Mouse (Mus musculus) CH12.LX (cell line): ENCODE data around the gene Fndc10. TPM values are rescaled to one million over a fixed set of nuclear protein-coding genes. Genes with fewer than 3 reads are reported as not detected.
A peak's percentile ranks its signal among the peaks of the same experiment; 100 is the strongest.
"Not testable (repeated sequence)": the region's sequence is repeated elsewhere in the genome, so short reads cannot be mapped to it uniquely, and the experiment has no call there.

Experiments used
- DNase-seq: peaks from one replicate; pipeline ENCODE4 v3.0.0-alpha.2; 2013; ENCODE audit errors: extremely low read depth
- H3K27ac ChIP-seq: 2 replicates; pipeline ENCODE4 v1.5.1; 2012; ENCODE audit warnings: low read depth, mild to moderate bottlenecking, control low read depth, moderate library complexity; ENCODE audit not compliant: insufficient read depth
- H3K27me3 ChIP-seq: replicated peaks from 2 replicates; pipeline ENCODE3; 2012; ENCODE audit warnings: inconsistent platforms
- H3K36me3 ChIP-seq, 2 experiments: replicated peaks in 1 of 2; 2 replicates each; pipeline versions ENCODE3 to v1.6.1; 2012; ENCODE audit warnings: inconsistent platforms in 1 of 2, low read length in 1 of 2, mild to moderate bottlenecking in 1 of 2, mixed read lengths in 1 of 2, moderate library complexity in 1 of 2; ENCODE audit not compliant: control insufficient read depth in 1 of 2, insufficient read depth in 1 of 2
- H3K4me1 ChIP-seq, 2 experiments: 2 replicates each; pipeline ENCODE4 v1.6.1; 2012; ENCODE audit warnings: inconsistent platforms in 1 of 2, moderate library complexity in 1 of 2; ENCODE audit not compliant: insufficient read depth in 2 of 2, control insufficient read depth in 1 of 2
- H3K4me2 ChIP-seq: 2 replicates; pipeline ENCODE4 v1.6.1; 2012; ENCODE audit warnings: low read depth, mild to moderate bottlenecking, control low read depth; ENCODE audit not compliant: poor library complexity, insufficient read depth, severe bottlenecking
- H3K4me3 ChIP-seq, 3 experiments: fragments of 150-350 bp in 1 of 3; sonication (generic) in 1 of 3; replicated peaks in 1 of 3; 2 replicates each; pipeline versions ENCODE3 to v1.5.1; 2011 to 2012; ENCODE audit warnings: low read depth in 2 of 3, low read length in 2 of 3, mild to moderate bottlenecking in 2 of 3, moderate library complexity in 2 of 3, control low read depth in 1 of 3, improper control_type of control experiment in 1 of 3, inconsistent platforms in 1 of 3, mixed read lengths in 1 of 3; ENCODE audit not compliant: poor library complexity in 1 of 3
- H3K79me2 ChIP-seq: replicated peaks from 2 replicates; pipeline ENCODE4 v1.6.1; 2012; ENCODE audit warnings: mild to moderate bottlenecking, moderate library complexity; ENCODE audit not compliant: control insufficient read depth, poor library complexity, insufficient read depth, severe bottlenecking; ENCODE audit errors: extremely low read depth
- H3K9ac ChIP-seq: 2 replicates; pipeline ENCODE4 v1.6.1; 2012; ENCODE audit warnings: low read depth, mild to moderate bottlenecking, control low read depth, moderate library complexity; ENCODE audit not compliant: insufficient read depth
- H3K9me3 ChIP-seq: replicated peaks from 2 replicates; pipeline ENCODE3; 2012; ENCODE audit warnings: low read length, inconsistent platforms, mixed read lengths
- CHD2 ChIP-seq: IDR thresholded peaks from 2 replicates; pipeline ENCODE4 v1.6.1; 2011; ENCODE audit warnings: low read length, improper control_type of control experiment
- ETS1 ChIP-seq: conservative IDR thresholded peaks from 2 replicates; pipeline ENCODE4 v1.6.1; 2012; ENCODE audit warnings: low read depth, mild to moderate bottlenecking, inconsistent platforms, low read length, improper control_type of control experiment, moderate library complexity
- HCFC1 ChIP-seq: IDR thresholded peaks from 2 replicates; pipeline ENCODE4 v1.6.1; 2012; ENCODE audit warnings: low read depth, mild to moderate bottlenecking, inconsistent platforms, low read length, improper control_type of control experiment
- IRF4 ChIP-seq: IDR thresholded peaks from 2 replicates; pipeline ENCODE4 v1.6.1; 2014; ENCODE audit warnings: low read depth, mild to moderate bottlenecking, inconsistent platforms, low read length, improper control_type of control experiment
- MAFK ChIP-seq: IDR thresholded peaks from 2 replicates; pipeline ENCODE4 v1.6.1; 2011; ENCODE audit warnings: low read length, improper control_type of control experiment; ENCODE audit not compliant: insufficient replicate concordance
- MAX ChIP-seq: IDR thresholded peaks from 2 replicates; pipeline ENCODE4 v1.6.1; 2011; ENCODE audit warnings: low read length, improper control_type of control experiment
- POLR2AphosphoS2 ChIP-seq: IDR thresholded peaks from 2 replicates; pipeline ENCODE4 v1.6.1; 2011; ENCODE audit warnings: low read depth, low read length, improper control_type of control experiment
- SIN3A ChIP-seq: IDR thresholded peaks from 2 replicates; pipeline ENCODE4 v1.6.1; 2012; ENCODE audit warnings: low read length, improper control_type of control experiment, inconsistent platforms
- ZC3H11A ChIP-seq: IDR thresholded peaks from 2 replicates; pipeline ENCODE4 v1.6.1; 2012; ENCODE audit warnings: low read depth, mild to moderate bottlenecking, inconsistent platforms, low read length, improper control_type of control experiment
- ZMIZ1 ChIP-seq: IDR thresholded peaks from 2 replicates; pipeline ENCODE4 v1.6.1; 2012; ENCODE audit warnings: low read depth, mild to moderate bottlenecking, inconsistent platforms, low read length, improper control_type of control experiment
- dilution Hi-C: fragments of 300-500 bp; cut with MboI; formaldehyde crosslinking; loops from 2 replicates; pipeline ENCODE4 v1.14.3; 2020; ENCODE audit warnings: low sequenced_read_pairs; ENCODE audit not compliant: extremely low pct_unique_long_range_greater_than_20kb, extremely low pct_ligation_motif_present
- in situ Hi-C: fragments of 300-500 bp; cut with MboI; formaldehyde crosslinking; loops from 3 replicates; pipeline ENCODE4 v1.14.3; 2019; ENCODE audit warnings: low sequenced_read_pairs, low pct_ligation_motif_present, low pct_unique_long_range_greater_than_20kb, mixed read lengths
- polyA plus RNA-seq: library from polyadenylated mRNA; unstranded; fragments of >175 nt; gene quantifications from 2 replicates; pipeline ENCODE4 v1.2.1, GENCODE M21; 2012; ENCODE audit warnings: low read depth; ENCODE audit not compliant: insufficient read length
- total RNA-seq, 2 experiments: library from RNA; depleted of rRNA; stranded (reverse); fragments of 300-350 nt in 1 of 2; fragments of >200 nt in 1 of 2; gene quantifications; 2 replicates each; pipeline ENCODE4 v1.2.3; 2012 to 2014

Gene Fndc10
- total and polyA plus RNA-seq, 3 experiments = 1.3 to 3.2 (median 1.7) TPM

DNA sequence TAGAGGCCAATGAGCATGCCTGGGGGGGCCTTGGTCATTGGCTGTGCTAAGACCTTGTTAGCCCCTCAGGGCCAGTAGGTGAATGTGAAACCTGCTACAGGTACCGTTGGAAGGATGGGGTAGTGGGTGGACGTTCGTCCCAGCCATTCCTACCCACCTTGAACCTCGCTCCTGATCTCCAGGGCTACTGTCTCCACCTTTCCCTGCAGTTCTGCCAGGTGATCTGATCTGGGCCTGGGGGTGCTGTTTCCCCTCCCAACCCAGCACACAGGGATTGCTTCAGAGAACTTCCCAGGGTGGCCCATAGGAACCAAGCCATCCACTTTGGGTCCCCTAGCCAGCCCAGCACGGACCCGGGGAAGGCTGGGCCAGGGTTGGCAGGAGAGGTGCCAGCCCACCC is 45.0 kb downstream of the Fndc10 start:
- peaks cover 6 to 23% of the 10 kb centered on the region in 2 experiments for H3K4me1 ChIP-seq
- H3K27ac ChIP-seq = no peak overlapping the region
- H3K27me3 ChIP-seq = no peaks in the 10 kb centered on the region
- no peaks in the 10 kb centered on the region for H3K9me3 ChIP-seq
- dilution Hi-C loops = no loop called here
- no peak overlapping the region for H3K9ac ChIP-seq
- no peak for DNase-seq
- peaks cover 50 to 70% of the 10 kb centered on the region in 2 experiments for H3K36me3 ChIP-seq
- 0 out of 2 replicates have a peak, but pooled peaks cover 3% of the 10 kb centered on the region for H3K79me2 ChIP-seq
- no peak overlapping the region for H3K4me3 ChIP-seq
- H3K4me2 ChIP-seq = no peak overlapping the region
- in situ Hi-C loops = no loop called here
- no peak for TF ChIP-seq MAX
- 0 out of 2 replicates have a peak, but pooled peaks have one; percentile 50 for TF ChIP-seq POLR2AphosphoS2
- TF ChIP-seq ZC3H11A = no peak
- TF ChIP-seq MAFK = no peak
- TF ChIP-seq ETS1 = no peak
- TF ChIP-seq SIN3A = no peak
- no peak for TF ChIP-seq HCFC1
- no peak for TF ChIP-seq CHD2

DNA sequence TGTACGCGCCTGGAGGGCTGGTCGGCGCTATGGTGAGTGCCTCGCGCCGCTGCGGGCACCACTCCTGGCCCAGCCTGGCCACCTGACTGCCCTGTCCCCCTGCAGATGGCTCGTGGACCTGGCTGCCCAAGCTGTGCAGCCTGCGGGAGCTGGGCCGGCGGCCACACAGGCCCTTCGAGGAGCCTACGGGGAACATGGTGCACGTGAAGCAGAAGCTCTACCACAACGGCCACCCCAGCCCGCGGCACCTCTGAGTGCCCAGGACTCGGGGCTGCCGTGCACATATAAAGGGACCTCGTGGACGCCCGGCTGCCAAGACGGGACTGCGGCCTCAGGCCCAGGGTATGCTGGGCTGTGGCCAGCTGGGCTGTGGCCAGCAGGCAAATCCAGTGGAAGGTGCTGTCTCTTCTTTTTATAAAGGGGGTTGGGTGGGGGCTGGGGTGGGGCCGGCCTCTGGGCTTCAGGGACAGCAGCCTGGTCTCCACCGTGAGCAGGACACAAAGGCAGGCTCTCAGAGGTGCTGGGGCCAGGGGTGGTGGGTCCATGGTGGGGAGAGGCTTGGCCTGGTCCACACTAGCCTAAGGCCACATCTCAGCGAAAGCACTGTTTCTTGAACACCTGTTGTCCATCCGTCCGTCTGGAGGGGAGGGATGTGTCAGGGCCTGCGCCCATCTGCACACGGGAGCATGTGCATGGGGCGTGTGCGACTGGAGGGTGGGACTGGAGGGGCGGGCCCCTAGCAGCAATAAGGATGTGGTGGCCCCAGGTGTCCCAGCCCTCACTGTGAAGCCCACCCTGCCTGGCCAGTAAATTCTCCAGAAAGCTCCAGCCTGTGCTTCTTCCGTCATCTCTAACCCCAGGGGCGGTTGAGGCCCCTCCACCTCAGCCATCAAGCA is 45.8 kb downstream of the Fndc10 start:
- H3K9ac ChIP-seq = no peak overlapping the region

DNA sequence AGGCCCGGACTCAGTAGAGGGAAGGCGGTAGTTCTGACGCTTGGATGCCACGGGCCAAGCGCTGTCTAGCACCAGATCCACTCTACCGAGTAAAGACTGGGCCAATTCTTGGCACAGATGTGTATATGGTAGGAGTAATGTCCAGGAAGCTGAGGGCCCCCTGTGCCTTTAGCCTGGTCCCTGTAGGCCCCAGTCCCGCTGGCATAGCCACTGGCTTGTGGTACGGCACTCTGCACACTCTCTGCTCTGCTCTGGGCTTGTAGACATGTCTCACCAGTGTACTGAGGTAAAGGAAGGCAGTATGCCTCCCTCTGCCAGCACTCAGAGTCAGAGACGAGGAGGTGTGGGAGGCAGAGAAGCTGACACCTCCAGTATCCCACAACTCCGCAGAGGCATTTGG is 46.5 kb downstream of the Fndc10 start:
- H3K27me3 ChIP-seq, H3K9me3 ChIP-seq, H3K27ac ChIP-seq, DNase-seq, H3K4me3 ChIP-seq, dilution Hi-C loops, H3K4me2 ChIP-seq, H3K79me2 ChIP-seq, in situ Hi-C loops, H3K9ac ChIP-seq: not testable (repeated sequence)
- Histone ChIP-seq H3K4me1 (peaks cover 4 to 19% of the 10 kb centered on the region in 2 experiments), H3K36me3 (peaks cover 64 to 86% of the 10 kb centered on the region in 2 experiments)

More for the DNA sequence above, 45.8 kb downstream of the Fndc10 start:
- no peak overlapping the region for H3K4me2 ChIP-seq
- 0 out of 2 replicates have a peak, but pooled peaks cover 4% of the 10 kb centered on the region for H3K79me2 ChIP-seq
- H3K27ac ChIP-seq = no peak overlapping the region
- peaks cover 5 to 22% of the 10 kb centered on the region in 2 experiments for H3K4me1 ChIP-seq
- H3K4me3 ChIP-seq = no peak overlapping the region
- no peak for DNase-seq
- dilution Hi-C loops = no loop called here
- in situ Hi-C loops = no loop called here
- H3K9me3 ChIP-seq = no peaks in the 10 kb centered on the region
- H3K27me3 ChIP-seq = no peaks in the 10 kb centered on the region
- TF ChIP-seq IRF4 (no peak), ZMIZ1 (no peak)
- peaks cover 57 to 79% of the 10 kb centered on the region in 2 experiments for H3K36me3 ChIP-seq
